Mouse (Mus musculus): Measurements from ENCODE around the gene 4931409K22Rik.

GRCm38 (mm10) chr5:24502786-24503185, 53.8 kb downstream of the 4931409K22Rik start:
- no peak for TF ChIP-seq EP300 (IDR thresholded peaks at IDR 0.05; ENCODE audit: low read length)
- no peak for TF ChIP-seq POLR2AphosphoS2 (IDR thresholded peaks at IDR 0.05; ENCODE audit: low read depth, low read length)
- no peak for TF ChIP-seq POLR2A (IDR thresholded peaks at IDR 0.05; ENCODE audit: low read depth, low read length)

All from CH12.LX (cell line).